Comparison of ENCODE assay signal across 8 mouse cellular contexts in the genomic region with DNA sequence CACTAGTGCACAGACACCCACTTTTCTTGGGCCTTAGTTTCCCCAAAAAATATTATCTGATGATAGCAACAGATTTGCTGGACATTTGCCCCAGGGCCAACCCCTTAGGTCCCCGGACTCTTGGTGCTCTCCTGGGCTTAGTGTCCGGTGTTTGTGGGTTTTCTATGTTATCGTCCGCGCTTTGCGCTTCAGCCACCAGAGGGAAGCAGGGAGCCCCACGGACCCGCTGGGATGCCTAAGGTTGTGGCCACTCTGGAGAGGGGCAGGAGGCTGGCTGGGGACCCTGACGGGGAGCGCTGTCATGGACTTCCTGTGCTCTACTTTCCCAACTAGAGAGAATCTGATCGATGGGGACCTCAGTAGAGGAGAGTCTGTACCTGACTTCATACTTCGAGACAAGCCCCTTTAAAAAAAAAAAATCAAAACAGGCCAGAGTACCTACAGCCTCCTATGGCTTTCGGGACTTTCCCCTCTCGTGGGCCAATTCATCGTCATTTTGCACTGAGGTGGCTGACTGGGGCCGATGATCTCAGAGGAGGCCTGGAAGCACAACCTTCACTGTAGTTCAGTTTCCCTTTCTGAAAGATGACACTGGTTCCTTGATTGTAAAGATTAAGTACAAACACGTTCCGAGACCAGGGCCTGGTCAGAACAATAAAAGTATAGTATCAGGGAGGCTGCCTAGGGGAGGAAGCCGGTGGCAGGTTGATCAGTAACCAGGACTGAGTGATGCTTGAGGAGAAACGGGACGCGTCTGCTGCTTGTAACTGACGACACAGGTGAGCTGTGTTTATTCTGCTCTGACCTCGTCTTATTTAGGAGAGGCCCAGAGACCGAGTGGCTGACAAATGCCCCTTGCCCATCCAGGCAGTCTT. TPM values are rescaled to one million over a fixed set of nuclear protein-coding genes. Genes with fewer than 3 reads are reported as not detected.
A peak's percentile ranks its signal among the peaks of the same experiment; 100 is the strongest.
DNase-seq lines count a peak whose midpoint lies in the region; ATAC-seq and TF ChIP-seq lines count a peak whose summit lies in the region.

No protein-coding gene starts in this region.

- H3K4me2 ChIP-seq in forebrain, embryonic 11.5 days (ENCODE audit: low read depth, low read length, severe bottlenecking) = peak overlapping the region; percentile 80
- peak overlapping the region; percentile 79 for H3K4me2 ChIP-seq in heart, postnatal 0 days (ENCODE audit: low read depth, low read length)
- peak overlapping the region; percentile 73 for H3K4me2 ChIP-seq in liver, embryonic 14.5 days (ENCODE audit: low read depth)
- H3K4me2 ChIP-seq in stomach, embryonic 14.5 days (replicated peaks; ENCODE audit: low read depth, low read length) = peak overlapping the region; percentile 88

- WGBS in forebrain, embryonic 11.5 days = 34% methylated on average over 25 of the region's 25 CpGs
- 32% methylated on average over 25 of the region's 25 CpGs for WGBS in heart, postnatal 0 days
- 24% methylated on average over 25 of the region's 25 CpGs for WGBS in liver, embryonic 14.5 days (ENCODE audit: insufficient replicate concordance)
- 18% methylated on average over 25 of the region's 25 CpGs for WGBS in stomach, embryonic 14.5 days

- 0 out of 2 replicates have a peak, but pooled peaks have one; percentile 10 for TF ChIP-seq EP300 in heart, postnatal 0 days (IDR thresholded peaks at IDR 0.05; ENCODE audit: low read depth)
- TF ChIP-seq EP300 in liver, embryonic 14.5 days (IDR thresholded peaks at IDR 0.05; ENCODE audit: low read depth) = no peak

- no peaks in the 10 kb centered on the region for H3K9me3 ChIP-seq in forebrain, embryonic 11.5 days (ENCODE audit: control insufficient read depth, low read length)
- H3K9me3 ChIP-seq in heart, postnatal 0 days (replicated peaks; ENCODE audit: control insufficient read depth, low read length) = no peaks in the 10 kb centered on the region
- no peaks in the 10 kb centered on the region for H3K9me3 ChIP-seq in liver, embryonic 14.5 days (ENCODE audit: control insufficient read depth, low read length)
- H3K9me3 ChIP-seq in stomach, embryonic 14.5 days (ENCODE audit: control insufficient read depth, low read depth, low read length) = no peaks in the 10 kb centered on the region

- peak; percentile 95 for TF ChIP-seq CTCF in heart, postnatal 0 days (IDR thresholded peaks at IDR 0.05; ENCODE audit: low read depth)
- TF ChIP-seq CTCF in liver, embryonic 14.5 days (IDR thresholded peaks at IDR 0.05; ENCODE audit: low read depth) = peak; percentile 91

- peak; percentile 56 for ATAC-seq in CD4-positive, CD25-positive, alpha-beta regulatory T cell, adult 4 months
- peak; percentile 87 for ATAC-seq in forebrain, embryonic 11.5 days (replicated peaks; ENCODE audit: low FRiP score)
- ATAC-seq in heart, postnatal 0 days (ENCODE audit: insufficient read depth, low read depth) = peak; percentile 60
- peak; percentile 74; the same call in 1 of the 2 replicates for ATAC-seq in liver, embryonic 14.5 days (ENCODE audit: insufficient read depth)
- peak; percentile 68; the same call in 1 of the 2 replicates for ATAC-seq in stomach, embryonic 14.5 days (ENCODE audit: insufficient number of reproducible peaks, insufficient read depth, low FRiP score, low read depth)

- H3K36me3 ChIP-seq in forebrain, embryonic 11.5 days (ENCODE audit: control insufficient read depth, insufficient read depth, low read length) = no peaks in the 10 kb centered on the region
- H3K36me3 ChIP-seq in heart, postnatal 0 days (replicated peaks; ENCODE audit: control insufficient read depth, insufficient read depth, low read length) = peaks cover 5% of the 10 kb centered on the region; the same call in 1 of the 2 replicates
- H3K36me3 ChIP-seq in liver, embryonic 14.5 days (replicated peaks; ENCODE audit: control insufficient read depth, insufficient read depth, low read depth) = peaks cover 6% of the 10 kb centered on the region
- H3K36me3 ChIP-seq in stomach, embryonic 14.5 days (ENCODE audit: control insufficient read depth, insufficient read depth, low read length) = peaks cover 16% of the 10 kb centered on the region

- H3K27me3 ChIP-seq in forebrain, embryonic 11.5 days (ENCODE audit: control insufficient read depth, insufficient read depth, low read length) = peaks cover 17% of the 10 kb centered on the region
- H3K27me3 ChIP-seq in heart, postnatal 0 days (ENCODE audit: control insufficient read depth, insufficient read depth, low read length) = no peaks in the 10 kb centered on the region
- H3K27me3 ChIP-seq in liver, embryonic 14.5 days (ENCODE audit: control insufficient read depth, insufficient read depth, low read length) = peaks cover 19% of the 10 kb centered on the region
- peaks cover 4% of the 10 kb centered on the region; the same call in 1 of the 2 replicates for H3K27me3 ChIP-seq in stomach, embryonic 14.5 days (ENCODE audit: control insufficient read depth, insufficient read depth, low read length)

- H3K27ac ChIP-seq in forebrain, embryonic 11.5 days (ENCODE audit: low read depth, low read length) = no peak overlapping the region
- peak overlapping the region; percentile 81 for H3K27ac ChIP-seq in heart, postnatal 0 days (ENCODE audit: low read depth)
- no peak overlapping the region for H3K27ac ChIP-seq in liver, embryonic 14.5 days
- H3K27ac ChIP-seq in stomach, embryonic 14.5 days (ENCODE audit: low read length) = peak overlapping the region; percentile 44; the same call in 1 of the 2 replicates

- H3K4me3 ChIP-seq in forebrain, embryonic 11.5 days (ENCODE audit: low read depth, low read length) = peak overlapping the region; percentile 39
- H3K4me3 ChIP-seq in heart, postnatal 0 days (ENCODE audit: low read depth, low read length) = peak overlapping the region; percentile 60
- peak overlapping the region; percentile 33 to 49 for H3K4me3 ChIP-seq in liver, embryonic 14.5 days (ENCODE audit: insufficient read depth in 1 of 2, low read depth in 2 of 2, low read length in 2 of 2)
- peak overlapping the region; percentile 40 for H3K4me3 ChIP-seq in stomach, embryonic 14.5 days (ENCODE audit: low read depth, low read length)

- DNase-seq in c-Kit-positive CD71-negative TER-119-negative erythroid progenitor cells, embryonic 14.5 days (ENCODE audit: low read depth) = peak; percentile 53
- peak; percentile 88 for DNase-seq in forebrain, embryonic 11.5 days (ENCODE audit: low spot score)
- DNase-seq in heart, postnatal 0 days (ENCODE audit: low spot score) = peak; percentile 73
- DNase-seq in kidney, postnatal 36 days = peak; percentile 83 to 92
- peak in 2 of 3 experiments; percentile 25 to 26 for DNase-seq in liver, embryonic 14.5 days (ENCODE audit: low read depth in 3 of 3, low spot score in 3 of 3)
- peak; percentile 88 for DNase-seq in neural tube, embryonic 10.5 days (ENCODE audit: extremely low spot score, low spot score)

- H3K4me1 ChIP-seq in forebrain, embryonic 11.5 days (replicated peaks; ENCODE audit: control insufficient read depth, insufficient read depth, low read length) = peaks cover 15% of the 10 kb centered on the region
- peaks cover 37% of the 10 kb centered on the region for H3K4me1 ChIP-seq in heart, postnatal 0 days (ENCODE audit: control insufficient read depth, insufficient read depth)
- peaks cover 0 to 6% of the 10 kb centered on the region in 2 experiments; a peak in 2 of 4 replicates for H3K4me1 ChIP-seq in liver, embryonic 14.5 days (replicated peaks; ENCODE audit: control insufficient read depth in 2 of 2, insufficient read depth in 2 of 2, low read length in 1 of 2)
- H3K4me1 ChIP-seq in stomach, embryonic 14.5 days (ENCODE audit: control insufficient read depth, insufficient read depth, low read length) = peaks cover 18% of the 10 kb centered on the region; the same call in 1 of the 2 replicates

- peak overlapping the region; percentile 47 for H3K9ac ChIP-seq in forebrain, embryonic 11.5 days (ENCODE audit: low read length)
- H3K9ac ChIP-seq in heart, postnatal 0 days (replicated peaks; ENCODE audit: low read depth, low read length) = peak overlapping the region; percentile 53
- H3K9ac ChIP-seq in liver, embryonic 14.5 days (replicated peaks) = no peak overlapping the region
- peak overlapping the region; percentile 34 for H3K9ac ChIP-seq in stomach, embryonic 14.5 days (replicated peaks; ENCODE audit: low read depth, low read length)

RNA-seq across cellular contexts. Expression of a gene that starts 0.7 kb away (rescaled TPM):
- polyA plus RNA-seq in CD4-positive, CD25-positive, alpha-beta regulatory T cell, adult 4 months (2017; shearing (Covaris generic)) = under 1 TPM; 0.52 to 0.59 TPM
- 1.5 and 1.7 TPM in 2 replicates for polyA plus RNA-seq in forebrain, embryonic 11.5 days (2014; fragmentation: Nextera tagmentation; extraction: Ambion mirVana)
- 0.08 and 5.6 TPM in 2 replicates for total RNA-seq in heart, postnatal 0 days (2014; rRNA removed; ENCODE audit: low replicate concordance)
- polyA plus RNA-seq in heart, postnatal 0 days (2015; fragmentation: Nextera tagmentation; extraction: Ambion mirVana) = 10.5 and 12.2 TPM in 2 replicates
- polyA plus RNA-seq in liver, embryonic 14.5 days (2012; rRNA removed) = 0.37 and 0.43 TPM in 2 replicates
- 0.52 and 0.69 TPM in 2 replicates for polyA plus RNA-seq in liver, embryonic 14.5 days (2014; fragmentation: Nextera tagmentation; extraction: Ambion mirVana)
- polyA plus RNA-seq in stomach, embryonic 14.5 days (2014; fragmentation: Nextera tagmentation; extraction: Ambion mirVana) = 2.0 and 2.3 TPM in 2 replicates

RNA-seq across cellular contexts. Expression of a gene that starts 17.5 kb away (rescaled TPM):
- 1 to 10 TPM; 4.5 to 5.3 TPM for polyA plus RNA-seq in CD4-positive, CD25-positive, alpha-beta regulatory T cell, adult 4 months (2017; shearing (Covaris generic))
- 51.3 and 53.0 TPM in 2 replicates for polyA plus RNA-seq in forebrain, embryonic 11.5 days (2014; fragmentation: Nextera tagmentation; extraction: Ambion mirVana)
- total RNA-seq in heart, postnatal 0 days (2014; rRNA removed; ENCODE audit: low replicate concordance) = 29.4 and 33.0 TPM in 2 replicates
- 40.8 and 41.1 TPM in 2 replicates for polyA plus RNA-seq in heart, postnatal 0 days (2015; fragmentation: Nextera tagmentation; extraction: Ambion mirVana)
- 9.4 and 11.2 TPM in 2 replicates for polyA plus RNA-seq in liver, embryonic 14.5 days (2012; rRNA removed)
- 15.9 and 18.0 TPM in 2 replicates for polyA plus RNA-seq in liver, embryonic 14.5 days (2014; fragmentation: Nextera tagmentation; extraction: Ambion mirVana)
- 38.4 and 39.1 TPM in 2 replicates for polyA plus RNA-seq in stomach, embryonic 14.5 days (2014; fragmentation: Nextera tagmentation; extraction: Ambion mirVana)

Comparison
In these comparisons a context has a peak if more than half of its experiments do, and no peak if none do; other contexts are left out.
1. DNase-seq: peak in every context shown above with its lines; median percentile 88 in forebrain, embryonic 11.5 days; 88 in neural tube, embryonic 10.5 days; 88 in kidney, postnatal 36 days; 73 in heart, postnatal 0 days; 53 in c-Kit-positive CD71-negative TER-119-negative erythroid progenitor cells, embryonic 14.5 days; 26 in liver, embryonic 14.5 days.
2. H3K27ac ChIP-seq: peak in heart, postnatal 0 days (single experiment) and stomach, embryonic 14.5 days (single experiment); none in forebrain, embryonic 11.5 days (single experiment) and liver, embryonic 14.5 days (single experiment).
3. Peak in every context shown above with its lines, with median percentiles within 50 percentile points of each other: ATAC-seq, H3K4me2 ChIP-seq and H3K4me3 ChIP-seq.